Mouse (Mus musculus) midbrain, embryonic 16.5 days (tissue): ENCODE data around the gene Gpr82. TPM values are rescaled to one million over a fixed set of nuclear protein-coding genes. Genes with fewer than 3 reads are reported as not detected.

ENCODE experiments used
- ATAC-seq: fragments of 200-750 bp; cut with Nextera tagmentation; 2 replicates; pipeline ENCODE4 v1.8.0; 2017; ENCODE audit warnings: moderate TSS enrichment
- H3K27ac ChIP-seq: fragments of 300-500 bp; sonication (generic); 2 replicates; pipeline ENCODE4 v1.5.1; 2014; ENCODE audit warnings: mild to moderate bottlenecking, low read length, mixed read lengths
- H3K27me3 ChIP-seq: fragments of 300-500 bp; sonication (generic); 2 replicates; pipeline ENCODE4 v1.6.1; 2014; ENCODE audit warnings: low read depth, low read length, mixed read lengths; ENCODE audit not compliant: control insufficient read depth, insufficient read depth
- H3K36me3 ChIP-seq: fragments of 300-500 bp; sonication (generic); 2 replicates; pipeline ENCODE4 v1.6.1; 2014; ENCODE audit warnings: mild to moderate bottlenecking, low read length, moderate library complexity, mixed read lengths; ENCODE audit not compliant: control insufficient read depth, insufficient read depth
- H3K4me1 ChIP-seq: fragments of 300-500 bp; sonication (generic); 2 replicates; pipeline ENCODE4 v1.6.1; 2014; ENCODE audit warnings: mild to moderate bottlenecking, low read length, mixed read lengths; ENCODE audit not compliant: control insufficient read depth, insufficient read depth
- H3K4me2 ChIP-seq: fragments of 300-500 bp; sonication (generic); 2 replicates; pipeline ENCODE4 v1.6.1; 2014; ENCODE audit warnings: mild to moderate bottlenecking, low read length, mixed read lengths
- H3K4me3 ChIP-seq: fragments of 300-500 bp; sonication (generic); 2 replicates; pipeline ENCODE4 v1.5.1; 2014; ENCODE audit warnings: low read depth, mild to moderate bottlenecking, low read length, moderate library complexity, mixed read lengths
- H3K9ac ChIP-seq: fragments of 300-500 bp; sonication (generic); 2 replicates; pipeline ENCODE4 v1.6.1; 2014; ENCODE audit warnings: low read depth, low read length, mixed read lengths
- H3K9me3 ChIP-seq: fragments of 300-500 bp; sonication (generic); replicated peaks from 2 replicates; pipeline ENCODE4 v1.6.1; 2014; ENCODE audit warnings: mild to moderate bottlenecking, low read length, mixed read lengths; ENCODE audit not compliant: control insufficient read depth, poor library complexity, severe bottlenecking
- WGBS: fragments of 180-500 bp; shearing (Covaris S2); extraction: QIAGEN DNeasy Blood & Tissue Kit; methylation state at CpG from one replicate; pipeline ENCODE4 v1.1.7; 2014; 5-methylcytosine and 5-hydroxymethylcytosine counted together
- polyA plus RNA-seq: library from polyadenylated mRNA; unstranded; fragments of >200 nt; fragmentation: Nextera tagmentation; extraction: Ambion mirVana; gene quantifications from 2 replicates; pipeline ENCODE4 v1.2.1, GENCODE M21; 2015

Gene Gpr82
- polyA plus RNA-seq, 1 experiment from 2014 or later = 0.33 TPM

- no peak for ATAC-seq
- H3K27me3 ChIP-seq = no peaks in the 10 kb centered on the region
- WGBS = 60% methylated on average over 2 of the region's 2 CpGs
- no peak overlapping the region for H3K27ac ChIP-seq
- H3K9me3 ChIP-seq = no peaks in the 10 kb centered on the region
- no peaks in the 10 kb centered on the region for H3K4me1 ChIP-seq
- H3K9ac ChIP-seq = no peak overlapping the region
- no peak overlapping the region for H3K4me3 ChIP-seq
- H3K4me2 ChIP-seq = no peak overlapping the region
- H3K36me3 ChIP-seq = no peaks in the 10 kb centered on the region
Measured at GRCm38 (mm10) chrX:13638894-13639293, 22.3 kb upstream of the Gpr82 start.

DNA sequence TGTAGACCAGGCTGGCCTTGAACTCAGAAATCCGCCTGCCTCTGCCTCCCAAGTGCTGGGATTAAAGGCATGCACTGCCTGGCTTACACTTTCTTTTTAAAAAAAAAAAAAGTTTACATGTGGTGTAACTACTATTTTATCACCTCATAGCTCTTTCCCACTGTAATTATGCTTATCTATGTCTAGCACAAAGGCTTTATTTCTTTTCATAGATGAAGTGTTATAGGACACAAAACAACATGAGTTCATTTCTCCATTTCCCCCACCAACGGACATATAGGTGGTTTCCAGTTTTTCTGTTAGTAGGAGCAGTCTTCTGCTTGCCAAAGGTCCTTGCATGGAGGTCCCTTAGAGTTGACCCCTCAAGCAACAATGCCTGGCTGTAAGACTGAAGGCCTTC, 9.3 kb upstream of the Gpr82 start:
- Histone ChIP-seq H3K4me3 (no peak overlapping the region), H3K4me1 (no peaks in the 10 kb centered on the region), H3K27me3 (no peaks in the 10 kb centered on the region), H3K9me3 (no peaks in the 10 kb centered on the region), H3K27ac (no peak overlapping the region), H3K36me3 (no peaks in the 10 kb centered on the region), H3K4me2 (no peak overlapping the region), H3K9ac (no peak overlapping the region)
- 82% methylated on average over 2 of the region's 2 CpGs for WGBS
- no peak for ATAC-seq

DNA sequence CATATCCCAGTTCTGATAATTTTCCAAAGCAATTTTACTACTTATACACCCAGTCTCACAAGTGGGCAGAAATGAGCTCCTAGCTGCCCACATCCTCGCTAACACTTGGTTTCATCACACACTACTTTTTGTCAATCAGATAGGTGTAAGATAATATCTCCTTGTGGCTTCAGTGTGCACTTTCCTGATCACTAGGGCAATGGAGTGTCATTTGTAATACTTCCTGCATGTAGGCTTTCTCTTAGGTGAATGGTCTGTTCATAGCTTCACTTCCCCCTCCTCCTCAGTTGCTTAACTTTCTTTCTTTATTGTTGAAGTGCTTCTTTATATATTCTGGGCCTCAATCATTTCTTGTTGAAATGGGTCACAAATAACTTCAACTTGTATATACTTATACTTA, 8.9 kb upstream of the Gpr82 start:
- H3K27me3 ChIP-seq = no peaks in the 10 kb centered on the region
- 75% methylated on average over 1 of the region's 1 CpGs for WGBS
- H3K4me1 ChIP-seq = no peaks in the 10 kb centered on the region
- H3K36me3 ChIP-seq = no peaks in the 10 kb centered on the region
- no peak overlapping the region for H3K9ac ChIP-seq
- no peak for ATAC-seq
- no peak overlapping the region for H3K27ac ChIP-seq
- no peak overlapping the region for H3K4me2 ChIP-seq
- no peaks in the 10 kb centered on the region for H3K9me3 ChIP-seq
- H3K4me3 ChIP-seq = no peak overlapping the region

- Histone ChIP-seq H3K36me3 (no peaks in the 10 kb centered on the region), H3K27ac (no peak overlapping the region), H3K9me3 (no peaks in the 10 kb centered on the region), H3K4me2 (no peak overlapping the region), H3K9ac (no peak overlapping the region), H3K27me3 (no peaks in the 10 kb centered on the region), H3K4me1 (no peaks in the 10 kb centered on the region), H3K4me3 (no peak overlapping the region)
- WGBS = 84% methylated on average over 3 of the region's 3 CpGs
- ATAC-seq = no peak
Measured at GRCm38 (mm10) chrX:13655005-13655421, 6.2 kb upstream of the Gpr82 start.

- Histone ChIP-seq H3K9ac (no peak overlapping the region), H3K4me2 (no peak overlapping the region), H3K27me3 (no peaks in the 10 kb centered on the region), H3K4me1 (no peaks in the 10 kb centered on the region), H3K36me3 (no peaks in the 10 kb centered on the region), H3K9me3 (no peaks in the 10 kb centered on the region), H3K4me3 (no peak overlapping the region), H3K27ac (no peak overlapping the region)
- no peak for ATAC-seq
- WGBS = 87% methylated on average over 6 of the region's 6 CpGs
Measured at GRCm38 (mm10) chrX:13655906-13656305, 5.3 kb upstream of the Gpr82 start.

- H3K27ac ChIP-seq = no peak overlapping the region
- no peak overlapping the region for H3K4me3 ChIP-seq
- no peaks in the 10 kb centered on the region for H3K27me3 ChIP-seq
- H3K4me1 ChIP-seq = no peaks in the 10 kb centered on the region
- no peaks in the 10 kb centered on the region for H3K36me3 ChIP-seq
- H3K9ac ChIP-seq = no peak overlapping the region
- no peaks in the 10 kb centered on the region for H3K9me3 ChIP-seq
- ATAC-seq = no peak
- WGBS = 11% methylated on average over 1 of the region's 1 CpGs
- no peak overlapping the region for H3K4me2 ChIP-seq
Measured at GRCm38 (mm10) chrX:13656721-13657120, 4.4 kb upstream of the Gpr82 start.

DNA sequence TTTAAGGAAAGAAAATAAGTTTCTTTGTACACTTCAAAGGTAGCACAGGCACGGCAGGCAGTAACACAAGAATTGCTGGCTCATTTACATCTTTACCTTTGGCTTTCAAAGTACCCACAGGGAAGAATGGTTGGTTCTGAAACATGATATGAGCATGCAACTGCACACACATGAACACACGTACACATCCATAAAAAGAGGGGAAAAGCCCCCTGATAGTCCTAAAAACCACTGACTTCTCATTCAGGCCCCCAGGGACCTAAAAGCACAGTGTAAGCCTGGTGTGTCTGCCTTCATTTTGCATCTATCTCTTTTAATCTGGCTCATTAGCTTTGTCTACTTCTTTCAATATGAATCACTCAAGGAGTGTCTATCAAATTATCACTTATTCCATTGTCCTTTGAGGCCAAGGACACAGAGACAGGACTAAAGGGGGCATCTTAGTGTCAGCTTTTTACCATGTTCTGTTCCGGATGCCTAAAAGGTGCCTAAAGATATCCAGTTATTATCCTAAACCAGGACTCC, 2.5 kb upstream of the Gpr82 start:
- Histone ChIP-seq H3K9ac (no peak overlapping the region), H3K36me3 (no peaks in the 10 kb centered on the region), H3K4me3 (no peak overlapping the region), H3K4me1 (no peaks in the 10 kb centered on the region), H3K27me3 (no peaks in the 10 kb centered on the region), H3K9me3 (no peaks in the 10 kb centered on the region), H3K27ac (no peak overlapping the region), H3K4me2 (no peak overlapping the region)
- 76% methylated on average over 3 of the region's 3 CpGs for WGBS
- no peak for ATAC-seq

- no peaks in the 10 kb centered on the region for H3K4me1 ChIP-seq
- no peaks in the 10 kb centered on the region for H3K36me3 ChIP-seq
- no peaks in the 10 kb centered on the region for H3K27me3 ChIP-seq
- no peak overlapping the region for H3K4me3 ChIP-seq
- H3K4me2 ChIP-seq = no peak overlapping the region
- WGBS = 62% methylated on average over 4 of the region's 4 CpGs
- no peak overlapping the region for H3K9ac ChIP-seq
- no peak overlapping the region for H3K27ac ChIP-seq
- no peak for ATAC-seq
- no peaks in the 10 kb centered on the region for H3K9me3 ChIP-seq
Measured at GRCm38 (mm10) chrX:13659201-13659890, 1.8 kb upstream of the Gpr82 start.

DNA sequence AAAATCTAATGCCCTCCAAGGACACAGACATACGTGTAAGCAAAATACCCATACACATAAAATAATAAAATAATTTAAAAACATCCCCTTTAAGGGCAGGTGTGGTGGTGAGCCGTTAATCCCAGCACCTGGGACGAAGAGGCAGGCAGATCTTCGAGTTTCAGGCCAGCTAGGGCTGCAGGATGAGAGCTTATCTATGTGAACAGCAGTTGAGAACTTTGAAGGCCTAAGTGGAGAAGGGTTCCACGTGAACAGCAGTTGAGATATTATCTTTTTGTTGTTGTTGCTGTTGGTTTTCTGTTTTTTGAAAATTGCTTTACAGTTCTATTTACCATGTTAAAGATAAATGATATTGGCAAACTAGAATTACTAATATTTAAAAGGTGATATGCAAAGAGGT, 7.7 kb downstream of the Gpr82 start:
- no peaks in the 10 kb centered on the region for H3K27me3 ChIP-seq
- H3K4me2 ChIP-seq = no peak overlapping the region
- WGBS = 80% methylated on average over 5 of the region's 5 CpGs
- no peak overlapping the region for H3K27ac ChIP-seq
- no peaks in the 10 kb centered on the region for H3K4me1 ChIP-seq
- no peak overlapping the region for H3K4me3 ChIP-seq
- H3K36me3 ChIP-seq = no peaks in the 10 kb centered on the region
- no peaks in the 10 kb centered on the region for H3K9me3 ChIP-seq
- no peak for ATAC-seq
- no peak overlapping the region for H3K9ac ChIP-seq
